Mouse (Mus musculus) MEL (cell line): ENCODE data around the gene Duox1. TPM values are rescaled to one million over a fixed set of nuclear protein-coding genes. Genes with fewer than 3 reads are reported as not detected.

Experiments
- DNase-seq: peaks from one replicate; pipeline ENCODE4 v3.0.0; 2011; ENCODE audit warnings: low read depth, low spot score
- H3K27ac ChIP-seq: 2 replicates; pipeline ENCODE4 v1.5.1; 2012; ENCODE audit warnings: low read depth, mild to moderate bottlenecking, control low read depth, low read length, moderate library complexity; ENCODE audit not compliant: control insufficient read depth
- H3K27me3 ChIP-seq, 2 experiments: fragments of 150-350 bp in 1 of 2; sonication (generic) in 1 of 2; 2 replicates each; pipeline ENCODE4 v1.6.1; 2012; ENCODE audit warnings: low read length in 2 of 2, mild to moderate bottlenecking in 2 of 2, improper control_type of control experiment in 1 of 2, moderate library complexity in 1 of 2; ENCODE audit not compliant: insufficient read depth in 2 of 2, control insufficient read depth in 1 of 2
- H3K36me3 ChIP-seq, 2 experiments: 2 replicates each; pipeline ENCODE4 v1.6.1; 2012 to 2014; ENCODE audit warnings: low read length in 2 of 2, improper control_type of control experiment in 1 of 2, inconsistent platforms in 1 of 2, mild to moderate bottlenecking in 1 of 2; ENCODE audit not compliant: insufficient read depth in 2 of 2, control insufficient read depth in 1 of 2
- H3K4me1 ChIP-seq, 2 experiments: fragments of 150-350 bp in 1 of 2; sonication (generic) in 1 of 2; 2 replicates each; pipeline ENCODE4 v1.6.1; 2012; ENCODE audit warnings: low read length in 2 of 2, improper control_type of control experiment in 1 of 2, mild to moderate bottlenecking in 1 of 2; ENCODE audit not compliant: insufficient read depth in 2 of 2, control insufficient read depth in 1 of 2
- H3K4me3 ChIP-seq, 2 experiments: fragments of 150-350 bp in 1 of 2; sonication (generic) in 1 of 2; 2 replicates each; pipeline ENCODE4 v1.5.1; 2012; ENCODE audit warnings: low read depth in 2 of 2, low read length in 2 of 2, mild to moderate bottlenecking in 2 of 2, moderate library complexity in 2 of 2, control low read depth in 1 of 2, improper control_type of control experiment in 1 of 2; ENCODE audit not compliant: control insufficient read depth in 1 of 2, insufficient read depth in 1 of 2
- H3K79me2 ChIP-seq: 2 replicates; pipeline ENCODE4 v1.6.1; 2012; ENCODE audit warnings: mild to moderate bottlenecking, low read length, moderate library complexity; ENCODE audit not compliant: control insufficient read depth, poor library complexity, insufficient read depth
- H3K9ac ChIP-seq: 2 replicates; pipeline ENCODE4 v1.6.1; 2012; ENCODE audit warnings: low read depth, mild to moderate bottlenecking, control low read depth, low read length, moderate library complexity; ENCODE audit not compliant: control insufficient read depth, poor library complexity, severe bottlenecking
- H3K9me3 ChIP-seq: fragments of 150-350 bp; sonication (generic); replicated peaks from 2 replicates; pipeline ENCODE4 v1.6.1; 2012; ENCODE audit warnings: mild to moderate bottlenecking, low read length, improper control_type of control experiment, moderate library complexity; ENCODE audit not compliant: insufficient read depth
- CHD2 ChIP-seq: IDR thresholded peaks from 2 replicates; pipeline ENCODE4 v1.6.1; 2011; ENCODE audit warnings: low read length, improper control_type of control experiment
- CTCF ChIP-seq, 3 experiments: IDR thresholded peaks in 2 of 3; conservative IDR thresholded peaks in 1 of 3; 2 replicates each; pipeline ENCODE4 v1.5.1; 2011 to 2012; ENCODE audit warnings: low read length in 3 of 3, low read depth in 2 of 3, mild to moderate bottlenecking in 2 of 3, improper control_type of control experiment in 1 of 3, inconsistent platforms in 1 of 3, mixed read lengths in 1 of 3, moderate library complexity in 1 of 3; ENCODE audit not compliant: control insufficient read depth in 1 of 3, insufficient read depth in 1 of 3, poor library complexity in 1 of 3, severe bottlenecking in 1 of 3
- ELF1 ChIP-seq: IDR thresholded peaks from 2 replicates; pipeline ENCODE4 v1.6.1; 2014; ENCODE audit warnings: low read depth, mild to moderate bottlenecking, inconsistent platforms, low read length, improper control_type of control experiment, moderate library complexity
- GABPA ChIP-seq: IDR thresholded peaks from 2 replicates; pipeline ENCODE4 v1.6.1; 2012; ENCODE audit warnings: low read depth, mild to moderate bottlenecking, inconsistent platforms, low read length, improper control_type of control experiment, moderate library complexity
- MAX ChIP-seq: IDR thresholded peaks from 2 replicates; pipeline ENCODE4 v1.6.1; 2011; ENCODE audit warnings: low read length, improper control_type of control experiment
- MXI1 ChIP-seq: IDR thresholded peaks from 2 replicates; pipeline ENCODE4 v1.6.1; 2011; ENCODE audit warnings: mild to moderate bottlenecking, low read depth, low read length, improper control_type of control experiment
- NELFE ChIP-seq: IDR thresholded peaks from 2 replicates; pipeline ENCODE4 v1.6.1; 2011; ENCODE audit warnings: low read depth, low read length, improper control_type of control experiment
- NRF1 ChIP-seq: IDR thresholded peaks from 2 replicates; pipeline ENCODE4 v1.6.1; 2014; ENCODE audit warnings: low read depth, mild to moderate bottlenecking, inconsistent platforms, low read length, improper control_type of control experiment, moderate library complexity; ENCODE audit not compliant: poor library complexity, insufficient read depth, severe bottlenecking
- POLR2AphosphoS5 ChIP-seq: IDR thresholded peaks from 2 replicates; pipeline ENCODE4 v1.6.1; 2012; ENCODE audit warnings: low read depth, borderline replicate concordance, mild to moderate bottlenecking, inconsistent platforms, low read length, moderate library complexity, mixed read lengths
- RAD21 ChIP-seq: IDR thresholded peaks from 2 replicates; pipeline ENCODE4 v1.6.1; 2011; ENCODE audit warnings: mild to moderate bottlenecking, low read depth, low read length, improper control_type of control experiment
- RCOR1 ChIP-seq: IDR thresholded peaks from 2 replicates; pipeline ENCODE4 v1.6.1; 2012; ENCODE audit warnings: low read depth, mild to moderate bottlenecking, inconsistent platforms, low read length, improper control_type of control experiment
- SMC3 ChIP-seq: IDR thresholded peaks from 2 replicates; pipeline ENCODE4 v1.6.1; 2011; ENCODE audit warnings: low read depth, low read length, improper control_type of control experiment
- TAL1 ChIP-seq: IDR thresholded peaks from 2 replicates; pipeline ENCODE4 v1.6.1; 2012; ENCODE audit warnings: mild to moderate bottlenecking, inconsistent platforms, low read length, moderate library complexity, mixed read lengths
- TBP ChIP-seq: IDR thresholded peaks from 2 replicates; pipeline ENCODE4 v1.8.0; 2011; ENCODE audit warnings: low read depth, low read length, improper control_type of control experiment
- USF1 ChIP-seq: IDR thresholded peaks from 2 replicates; pipeline ENCODE4 v1.6.1; 2014; ENCODE audit warnings: low read depth, mild to moderate bottlenecking, inconsistent platforms, low read length, improper control_type of control experiment, moderate library complexity
- ZKSCAN1 ChIP-seq: IDR thresholded peaks from 2 replicates; pipeline ENCODE4 v1.6.1; 2012; ENCODE audit warnings: low read depth, mild to moderate bottlenecking, inconsistent platforms, low read length, improper control_type of control experiment, moderate library complexity
- ZNF384 ChIP-seq: IDR thresholded peaks from 2 replicates; pipeline ENCODE4 v1.6.1; 2012; ENCODE audit warnings: low read depth, mild to moderate bottlenecking, inconsistent platforms, low read length, improper control_type of control experiment
- polyA plus RNA-seq, 2 experiments: library from polyadenylated mRNA; stranded (reverse) in 1 of 2; unstranded in 1 of 2; fragments of >175 nt in 1 of 2; fragments of >200 nt in 1 of 2; gene quantifications; 2 replicates each; pipeline versions ENCODE4 v1.2.1 to v1.2.4; 2012; ENCODE audit warnings: low replicate concordance in 2 of 2, low read depth in 1 of 2; ENCODE audit not compliant: insufficient read length in 2 of 2, insufficient read depth in 1 of 2, missing spikeins in 1 of 2
- total RNA-seq: library from RNA; depleted of rRNA; stranded (reverse); fragments of 300-350 nt; gene quantifications from 2 replicates; pipeline ENCODE4 v1.2.3, GENCODE M21; 2012; rRNA removed

Duox1 gene
- not detected in 2 replicates for total RNA-seq
- polyA plus RNA-seq, result under 1 TPM in 1 of 2 experiments, not detected in 1; 0.01 TPM

GRCm38 (mm10) chr2:122315372-122315771, at the start of gene Duox1:
Gene Duox1 (plus strand): TSS chr2:122315672.
- H3K79me2 ChIP-seq, result no peaks in the 10 kb centered on the region
- peaks cover 0 to 1% of the 10 kb centered on the region in 2 experiments; a peak in 1 of 4 replicates for H3K27me3 ChIP-seq
- H3K27ac ChIP-seq, result no peak within 1 kb of the TSS
- H3K9ac ChIP-seq, result no peak within 1 kb of the TSS
- H3K4me3 ChIP-seq, result no peak within 1 kb of the TSS
- DNase-seq, result no peak
- H3K4me1 ChIP-seq, result 0 out of 4 replicates have a peak, but pooled peaks cover 0 to 2% of the 10 kb centered on the region in 2 experiments
- no peaks in the 10 kb centered on the region for H3K9me3 ChIP-seq
- TF ChIP-seq TAL1 (no peak), POLR2AphosphoS5 (no peak), ZNF384 (no peak), NELFE (no peak), ZKSCAN1 (no peak), USF1 (no peak), SMC3 (no peak), GABPA (no peak), CHD2 (no peak), RCOR1 (no peak), CTCF (IDR thresholded peaks at IDR 0.05 in 2 of 3, conservative IDR thresholded peaks at IDR 0.05 in 1 of 3; ENCODE audit: control insufficient read depth in 1 of 3, insufficient read depth in 1 of 3, low read depth in 2 of 3, low read length in 3 of 3, poor library complexity in 1 of 3, severe bottlenecking in 1 of 3) (no peak), TBP (no peak), MXI1 (no peak)
- H3K36me3 ChIP-seq, result no peaks in the 10 kb centered on the region

- no peaks in the 10 kb centered on the region for H3K79me2 ChIP-seq
- TF ChIP-seq RAD21 (no peak), GABPA (no peak)
- peaks cover 0 to under 1% of the 10 kb centered on the region in 2 experiments; a peak in 1 of 4 replicates for H3K27me3 ChIP-seq
- peaks cover 0 to 4% of the 10 kb centered on the region in 2 experiments; a peak in 2 of 4 replicates for H3K36me3 ChIP-seq
- no peak overlapping the region for H3K27ac ChIP-seq
- peaks cover 0 to 17% of the 10 kb centered on the region in 2 experiments; a peak in 2 of 4 replicates for H3K4me1 ChIP-seq
- no peaks in the 10 kb centered on the region for H3K9me3 ChIP-seq
- no peak overlapping the region for H3K4me3 ChIP-seq
- no peak for DNase-seq
- no peak overlapping the region for H3K9ac ChIP-seq
These were observed 48.9 kb upstream of the Duox1 start for GRCm38 (mm10) chr2:122266407-122267193.

- H3K27me3 ChIP-seq, result peaks cover 0 to 2% of the 10 kb centered on the region in 2 experiments; a peak in 2 of 4 replicates
These were observed 36.7 kb upstream of the Duox1 start for GRCm38 (mm10) chr2:122278769-122279168.

More at GRCm38 (mm10) chr2:122278769-122279168, 36.7 kb upstream of the Duox1 start:
- TF ChIP-seq RCOR1 (no peak), RAD21 (no peak), NRF1 (no peak), CTCF (IDR thresholded peaks at IDR 0.05 in 2 of 3, conservative IDR thresholded peaks at IDR 0.05 in 1 of 3; ENCODE audit: control insufficient read depth in 1 of 3, insufficient read depth in 1 of 3, low read depth in 2 of 3, low read length in 3 of 3, poor library complexity in 1 of 3, severe bottlenecking in 1 of 3) (no peak), TBP (no peak), ELF1 (no peak), ZNF384 (no peak), USF1 (no peak), MAX (no peak)
- no peak for DNase-seq
- Histone ChIP-seq H3K9me3 (no peaks in the 10 kb centered on the region), H3K27ac (no peak overlapping the region), H3K4me3 (no peak overlapping the region), H3K4me1 (no peaks in the 10 kb centered on the region), H3K9ac (no peak overlapping the region), H3K79me2 (no peaks in the 10 kb centered on the region), H3K36me3 (no peaks in the 10 kb centered on the region)
